In the genomic region with DNA sequence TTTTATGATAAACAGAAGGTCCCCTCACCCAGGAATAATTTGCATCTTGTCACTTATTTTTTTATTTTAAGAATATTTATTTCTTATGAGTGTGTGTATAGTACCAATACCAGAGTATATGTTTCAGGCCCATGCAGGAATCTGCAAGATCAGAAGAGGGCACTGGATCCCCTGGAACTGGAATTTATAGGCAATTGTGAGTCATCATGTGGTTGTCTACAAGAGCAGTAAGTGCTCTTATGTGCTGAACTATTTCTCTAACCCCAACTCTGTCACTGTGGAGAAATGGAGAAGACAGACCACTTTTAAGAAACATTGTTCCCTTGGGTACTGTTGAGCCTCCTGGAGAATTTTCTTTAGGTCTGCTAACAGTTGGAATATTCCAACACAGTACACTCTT, we compare ENCODE assay signal across 25 mouse cellular contexts.
"Had no signal": no experiment of that assay in that cellular context is flagged by ENCODE, and none has a peak within 500 bp of the region (broad histone marks: within the 10 kb centered on the region; RNA-seq: fewer than 3 reads in every experiment).

No protein-coding gene starts in this region.

- H3K27ac ChIP-seq: kidney, embryonic 15.5 days; left cerebral cortex, adult 2 months; limb, embryonic 12.5 days; limb, embryonic 15.5 days; liver, embryonic 14.5 days; midbrain, embryonic 10.5 days; midbrain, embryonic 13.5 days; neural tube, embryonic 13.5 days had no signal

- ATAC-seq: liver, postnatal 0 days; lung, postnatal 0 days; midbrain, embryonic 13.5 days; midbrain, embryonic 16.5 days had no signal

- DNase-seq: kidney, adult 8-10 months; kidney, postnatal 10 days; kidney, postnatal 36 days; layer of hippocampus, postnatal 36 days; left cerebral cortex, postnatal 4 days; liver, postnatal 0 days; lung, embryonic 14.5 days; retina, postnatal 1 day; right cerebral cortex, postnatal 25 days; spleen, adult 18-20 months; thymus, adult 2 months; thymus, postnatal 14 days; thymus, postnatal 4 days had no signal

- H3K27me3 ChIP-seq: kidney, embryonic 15.5 days; limb, embryonic 12.5 days; limb, embryonic 15.5 days; megakaryocyte, embryonic 14.5 days; midbrain, embryonic 13.5 days; neural tube, embryonic 13.5 days had no signal

- H3K4me3 ChIP-seq: kidney, embryonic 15.5 days; left cerebral cortex, adult 2 months; limb, embryonic 12.5 days; limb, embryonic 15.5 days; megakaryocyte, embryonic 14.5 days; midbrain, embryonic 10.5 days; midbrain, embryonic 13.5 days; myocyte; neural tube, embryonic 13.5 days had no signal
